Mouse (Mus musculus) CH12.LX (cell line): ENCODE measurements around the gene Ssbp3. TPM values are rescaled to one million over a fixed set of nuclear protein-coding genes. Genes with fewer than 3 reads are reported as not detected.

ENCODE experiments used
- DNase-seq: peaks from one replicate; pipeline ENCODE4 v3.0.0-alpha.2; 2013; ENCODE audit errors: extremely low read depth
- H3K27ac ChIP-seq: 2 replicates; pipeline ENCODE4 v1.5.1; 2012; ENCODE audit warnings: low read depth, mild to moderate bottlenecking, control low read depth, moderate library complexity; ENCODE audit not compliant: insufficient read depth
- H3K27me3 ChIP-seq: replicated peaks from 2 replicates; pipeline ENCODE3; 2012; ENCODE audit warnings: inconsistent platforms
- H3K36me3 ChIP-seq, 2 experiments: replicated peaks in 1 of 2; 2 replicates each; pipeline versions ENCODE3 to v1.6.1; 2012; ENCODE audit warnings: inconsistent platforms in 1 of 2, low read length in 1 of 2, mild to moderate bottlenecking in 1 of 2, mixed read lengths in 1 of 2, moderate library complexity in 1 of 2; ENCODE audit not compliant: control insufficient read depth in 1 of 2, insufficient read depth in 1 of 2
- H3K4me1 ChIP-seq, 2 experiments: 2 replicates each; pipeline ENCODE4 v1.6.1; 2012; ENCODE audit warnings: inconsistent platforms in 1 of 2, moderate library complexity in 1 of 2; ENCODE audit not compliant: insufficient read depth in 2 of 2, control insufficient read depth in 1 of 2
- H3K4me2 ChIP-seq: 2 replicates; pipeline ENCODE4 v1.6.1; 2012; ENCODE audit warnings: low read depth, mild to moderate bottlenecking, control low read depth; ENCODE audit not compliant: poor library complexity, insufficient read depth, severe bottlenecking
- H3K4me3 ChIP-seq, 3 experiments: fragments of 150-350 bp in 1 of 3; sonication (generic) in 1 of 3; replicated peaks in 1 of 3; 2 replicates each; pipeline versions ENCODE3 to v1.5.1; 2011 to 2012; ENCODE audit warnings: low read depth in 2 of 3, low read length in 2 of 3, mild to moderate bottlenecking in 2 of 3, moderate library complexity in 2 of 3, control low read depth in 1 of 3, improper control_type of control experiment in 1 of 3, inconsistent platforms in 1 of 3, mixed read lengths in 1 of 3; ENCODE audit not compliant: poor library complexity in 1 of 3
- H3K79me2 ChIP-seq: replicated peaks from 2 replicates; pipeline ENCODE4 v1.6.1; 2012; ENCODE audit warnings: mild to moderate bottlenecking, moderate library complexity; ENCODE audit not compliant: control insufficient read depth, poor library complexity, insufficient read depth, severe bottlenecking; ENCODE audit errors: extremely low read depth
- H3K9ac ChIP-seq: 2 replicates; pipeline ENCODE4 v1.6.1; 2012; ENCODE audit warnings: low read depth, mild to moderate bottlenecking, control low read depth, moderate library complexity; ENCODE audit not compliant: insufficient read depth
- H3K9me3 ChIP-seq: replicated peaks from 2 replicates; pipeline ENCODE3; 2012; ENCODE audit warnings: low read length, inconsistent platforms, mixed read lengths
- BHLHE40 ChIP-seq: IDR thresholded peaks from 2 replicates; pipeline ENCODE4 v1.6.1; 2011; ENCODE audit warnings: mild to moderate bottlenecking, low read depth, low read length, improper control_type of control experiment
- CHD1 ChIP-seq: IDR thresholded peaks from 2 replicates; pipeline ENCODE4 v1.6.1; 2012; ENCODE audit warnings: low read depth, low read length, improper control_type of control experiment, inconsistent platforms
- E2F4 ChIP-seq: IDR thresholded peaks from 2 replicates; pipeline ENCODE4 v1.6.1; 2011; ENCODE audit warnings: low read depth, low read length, improper control_type of control experiment; ENCODE audit not compliant: insufficient replicate concordance
- ELF1 ChIP-seq: IDR thresholded peaks from 2 replicates; pipeline ENCODE4 v1.6.1; 2014; ENCODE audit warnings: low read depth, mild to moderate bottlenecking, inconsistent platforms, low read length, improper control_type of control experiment
- EP300 ChIP-seq: IDR thresholded peaks from 2 replicates; pipeline ENCODE4 v1.6.1; 2011; ENCODE audit warnings: low read length, improper control_type of control experiment
- ETS1 ChIP-seq: conservative IDR thresholded peaks from 2 replicates; pipeline ENCODE4 v1.6.1; 2012; ENCODE audit warnings: low read depth, mild to moderate bottlenecking, inconsistent platforms, low read length, improper control_type of control experiment, moderate library complexity
- GABPA ChIP-seq: IDR thresholded peaks from 2 replicates; pipeline ENCODE4 v1.6.1; 2012; ENCODE audit warnings: low read depth, low read length, improper control_type of control experiment, inconsistent platforms; ENCODE audit not compliant: insufficient replicate concordance
- HCFC1 ChIP-seq: IDR thresholded peaks from 2 replicates; pipeline ENCODE4 v1.6.1; 2012; ENCODE audit warnings: low read depth, mild to moderate bottlenecking, inconsistent platforms, low read length, improper control_type of control experiment
- IRF4 ChIP-seq: IDR thresholded peaks from 2 replicates; pipeline ENCODE4 v1.6.1; 2014; ENCODE audit warnings: low read depth, mild to moderate bottlenecking, inconsistent platforms, low read length, improper control_type of control experiment
- JUN ChIP-seq: IDR thresholded peaks from 2 replicates; pipeline ENCODE4 v1.6.1; 2011; ENCODE audit warnings: low read depth, mild to moderate bottlenecking, low read length, improper control_type of control experiment, moderate library complexity; ENCODE audit not compliant: insufficient read depth
- JUND ChIP-seq: conservative IDR thresholded peaks from 2 replicates; pipeline ENCODE4 v1.6.1; 2011; ENCODE audit warnings: low read depth, low read length, improper control_type of control experiment
- KAT2A ChIP-seq: IDR thresholded peaks from 2 replicates; pipeline ENCODE4 v1.6.1; 2012; ENCODE audit warnings: low read length, improper control_type of control experiment, inconsistent platforms; ENCODE audit not compliant: insufficient replicate concordance
- MAFK ChIP-seq: IDR thresholded peaks from 2 replicates; pipeline ENCODE4 v1.6.1; 2011; ENCODE audit warnings: low read length, improper control_type of control experiment; ENCODE audit not compliant: insufficient replicate concordance
- MAX ChIP-seq: IDR thresholded peaks from 2 replicates; pipeline ENCODE4 v1.6.1; 2011; ENCODE audit warnings: low read length, improper control_type of control experiment
- MAZ ChIP-seq: IDR thresholded peaks from 2 replicates; pipeline ENCODE4 v1.6.1; 2012; ENCODE audit warnings: low read depth, mild to moderate bottlenecking, inconsistent platforms, low read length, improper control_type of control experiment, moderate library complexity
- MEF2A ChIP-seq: IDR thresholded peaks from 2 replicates; pipeline ENCODE4 v1.6.1; 2014; ENCODE audit warnings: low read depth, mild to moderate bottlenecking, inconsistent platforms, low read length, improper control_type of control experiment, borderline replicate concordance
- MYC ChIP-seq: IDR thresholded peaks from 2 replicates; pipeline ENCODE4 v1.6.1; 2011; ENCODE audit warnings: low read depth, mild to moderate bottlenecking, improper control_type of control experiment, low read length
- NRF1 ChIP-seq: IDR thresholded peaks from 2 replicates; pipeline ENCODE4 v1.6.1; 2014; ENCODE audit warnings: low read depth, mild to moderate bottlenecking, inconsistent platforms, low read length, improper control_type of control experiment, moderate library complexity
- PAX5 ChIP-seq: IDR thresholded peaks from 2 replicates; pipeline ENCODE4 v1.6.1; 2012; ENCODE audit warnings: low read length, inconsistent platforms, mixed read lengths
- POLR2A ChIP-seq: IDR thresholded peaks from 2 replicates; pipeline ENCODE4 v1.6.1; 2011; ENCODE audit warnings: low read depth, mild to moderate bottlenecking, improper control_type of control experiment, low read length
- POLR2AphosphoS2 ChIP-seq: IDR thresholded peaks from 2 replicates; pipeline ENCODE4 v1.6.1; 2011; ENCODE audit warnings: low read depth, low read length, improper control_type of control experiment
- RAD21 ChIP-seq: IDR thresholded peaks from 2 replicates; pipeline ENCODE4 v1.6.1; 2011; ENCODE audit warnings: low read depth, mild to moderate bottlenecking, low read length, improper control_type of control experiment, moderate library complexity
- RCOR1 ChIP-seq: conservative IDR thresholded peaks from 2 replicates; pipeline ENCODE4 v1.6.1; 2012; ENCODE audit warnings: low read depth, mild to moderate bottlenecking, inconsistent platforms, low read length, improper control_type of control experiment
- SIN3A ChIP-seq: IDR thresholded peaks from 2 replicates; pipeline ENCODE4 v1.6.1; 2012; ENCODE audit warnings: low read length, improper control_type of control experiment, inconsistent platforms
- SMC3 ChIP-seq: IDR thresholded peaks from 2 replicates; pipeline ENCODE4 v1.6.1; 2011; ENCODE audit warnings: low read depth, low read length, improper control_type of control experiment
- TBP ChIP-seq: conservative IDR thresholded peaks from 2 replicates; pipeline ENCODE4 v1.6.1; 2011; ENCODE audit warnings: low read depth, low read length, improper control_type of control experiment
- TCF12 ChIP-seq: IDR thresholded peaks from 2 replicates; pipeline ENCODE4 v1.6.1; 2014; ENCODE audit warnings: low read depth, mild to moderate bottlenecking, inconsistent platforms, low read length, improper control_type of control experiment
- UBTF ChIP-seq: IDR thresholded peaks from 2 replicates; pipeline ENCODE4 v1.6.1; 2012; ENCODE audit warnings: low read depth, mild to moderate bottlenecking, inconsistent platforms, low read length, improper control_type of control experiment, moderate library complexity
- USF1 ChIP-seq: IDR thresholded peaks from 2 replicates; pipeline ENCODE4 v1.6.1; 2014; ENCODE audit warnings: low read depth, mild to moderate bottlenecking, inconsistent platforms, low read length, improper control_type of control experiment
- ZC3H11A ChIP-seq: IDR thresholded peaks from 2 replicates; pipeline ENCODE4 v1.6.1; 2012; ENCODE audit warnings: low read depth, mild to moderate bottlenecking, inconsistent platforms, low read length, improper control_type of control experiment
- ZKSCAN1 ChIP-seq: IDR thresholded peaks from 2 replicates; pipeline ENCODE4 v1.6.1; 2012; ENCODE audit warnings: low read depth, inconsistent platforms, low read length, improper control_type of control experiment, borderline replicate concordance
- dilution Hi-C: fragments of 300-500 bp; cut with MboI; formaldehyde crosslinking; loops from 2 replicates; pipeline ENCODE4 v1.14.3; 2020; ENCODE audit warnings: low sequenced_read_pairs; ENCODE audit not compliant: extremely low pct_unique_long_range_greater_than_20kb, extremely low pct_ligation_motif_present
- in situ Hi-C: fragments of 300-500 bp; cut with MboI; formaldehyde crosslinking; loops from 3 replicates; pipeline ENCODE4 v1.14.3; 2019; ENCODE audit warnings: low sequenced_read_pairs, low pct_ligation_motif_present, low pct_unique_long_range_greater_than_20kb, mixed read lengths
- polyA plus RNA-seq: library from polyadenylated mRNA; unstranded; fragments of >175 nt; gene quantifications from 2 replicates; pipeline ENCODE4 v1.2.1, GENCODE M21; 2012; ENCODE audit warnings: low read depth; ENCODE audit not compliant: insufficient read length
- total RNA-seq, 2 experiments: library from RNA; depleted of rRNA; stranded (reverse); fragments of 300-350 nt in 1 of 2; fragments of >200 nt in 1 of 2; gene quantifications; 2 replicates each; pipeline ENCODE4 v1.2.3; 2012 to 2014

Ssbp3 gene
- total and polyA plus RNA-seq, 3 experiments, result 32.4 to 129 (median 76.5) TPM

DNA sequence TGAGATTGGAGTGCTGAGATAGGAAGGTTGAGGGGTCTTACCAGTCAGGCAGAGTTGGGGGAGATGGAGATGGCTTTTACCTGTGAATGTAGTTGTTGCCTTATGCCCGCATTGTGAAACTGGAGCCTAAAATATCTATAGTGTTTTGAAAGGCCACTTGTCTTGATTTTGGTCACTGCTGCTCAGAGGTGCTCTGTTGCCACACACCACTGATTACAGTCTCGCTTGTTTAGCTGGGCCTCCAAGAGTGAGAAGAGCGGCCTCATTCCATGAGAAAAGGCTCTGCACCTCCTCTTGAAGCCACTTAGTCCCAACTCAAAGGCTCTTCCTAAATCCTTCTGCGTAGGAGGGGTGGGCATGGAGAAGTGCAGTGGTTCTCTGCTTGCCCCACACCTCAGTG lies 40.3 kb downstream of the Ssbp3 start:
- H3K9me3 ChIP-seq, result no peaks in the 10 kb centered on the region
- peaks cover 6% of the 10 kb centered on the region for H3K79me2 ChIP-seq
- H3K4me3 ChIP-seq, result no peak overlapping the region
- H3K9ac ChIP-seq, result no peak overlapping the region
- no peak for DNase-seq
- in situ Hi-C loops, result no loop called here
- H3K36me3 ChIP-seq, result peaks cover 13 to 72% of the 10 kb centered on the region in 2 experiments
- peaks cover 28 to 84% of the 10 kb centered on the region in 2 experiments for H3K4me1 ChIP-seq
- dilution Hi-C loops, result no loop called here
- no peaks in the 10 kb centered on the region for H3K27me3 ChIP-seq
- H3K4me2 ChIP-seq, result 0 out of 2 replicates have a peak overlapping the region, but pooled peaks have one; percentile 24
- H3K27ac ChIP-seq, result 0 out of 2 replicates have a peak overlapping the region, but pooled peaks have one; percentile 23
- TF ChIP-seq BHLHE40 (0 out of 2 replicates have a peak, but pooled peaks have one; percentile 16), RCOR1 (no peak), SIN3A (no peak), IRF4 (peak; percentile 76), MEF2A (0 out of 2 replicates have a peak, but pooled peaks have one; percentile 41), JUND (0 out of 2 replicates have a peak, but pooled peaks have one; percentile 8), POLR2AphosphoS2 (no peak), EP300 (peak; percentile 43), POLR2A (no peak), ELF1 (no peak), TBP (no peak), MAZ (no peak), CHD1 (no peak), NRF1 (0 out of 2 replicates have a peak, but pooled peaks have one; percentile 11), MAX (no peak), E2F4 (no peak), ETS1 (no peak), SMC3 (peak; percentile 3; the same call in 1 of the 2 replicates), TCF12 (0 out of 2 replicates have a peak, but pooled peaks have one; percentile 19)

DNA sequence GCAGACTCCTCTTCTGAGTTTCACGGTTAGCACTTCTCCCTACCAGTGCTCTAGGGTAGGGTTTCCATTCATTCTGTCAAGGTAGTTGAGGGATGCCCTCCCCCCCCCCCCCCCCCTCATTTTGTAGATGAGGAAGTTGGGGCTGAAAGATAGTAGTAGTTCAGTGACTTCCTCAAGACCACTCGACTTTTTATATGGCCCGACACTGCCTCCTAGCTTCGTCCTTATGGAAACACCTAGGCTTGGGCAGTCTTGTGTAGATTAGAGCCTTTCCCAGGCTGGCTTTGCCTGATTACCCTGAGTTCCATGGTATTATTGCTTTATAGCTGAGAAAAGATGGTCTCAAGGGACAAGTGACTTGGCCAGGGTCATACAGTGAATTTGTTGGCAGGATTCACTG lies 41.0 kb downstream of the Ssbp3 start:
- Histone ChIP-seq H3K36me3 (peaks cover 15 to 72% of the 10 kb centered on the region in 2 experiments), H3K4me2 (no peak overlapping the region; the same call in 1 of the 2 replicates), H3K4me1 (peaks cover 30 to 84% of the 10 kb centered on the region in 2 experiments), H3K27ac (no peak overlapping the region), H3K27me3 (no peaks in the 10 kb centered on the region), H3K9me3 (no peaks in the 10 kb centered on the region), H3K9ac (no peak overlapping the region), H3K4me3 (no peak overlapping the region), H3K79me2 (peaks cover 6% of the 10 kb centered on the region)
- dilution Hi-C loops (no loop called here), in situ Hi-C loops (no loop called here)
- peak; percentile 81 for DNase-seq
- TF ChIP-seq KAT2A, result no peak
- TF ChIP-seq ZKSCAN1, result no peak
- no peak for TF ChIP-seq MAX
- no peak for TF ChIP-seq IRF4
- TF ChIP-seq MYC, result no peak
- no peak for TF ChIP-seq HCFC1
- no peak for TF ChIP-seq JUN
- TF ChIP-seq BHLHE40, result no peak
- no peak for TF ChIP-seq GABPA
- TF ChIP-seq USF1, result no peak
- TF ChIP-seq UBTF, result no peak
- TF ChIP-seq ELF1, result peak; percentile 66
- no peak for TF ChIP-seq MAFK
- no peak for TF ChIP-seq PAX5
- TF ChIP-seq RAD21, result peak; percentile 79
- TF ChIP-seq MAZ, result peak; percentile 50; the same call in 1 of the 2 replicates
- TF ChIP-seq TCF12, result no peak
- no peak for TF ChIP-seq POLR2AphosphoS2
- peak; percentile 60 for TF ChIP-seq ZC3H11A
- TF ChIP-seq EP300, result no peak
- no peak for TF ChIP-seq POLR2A
